Mouse (Mus musculus) thymus, postnatal 0 days (tissue): ENCODE results near the gene 3110021N24Rik. TPM values are rescaled to one million over a fixed set of nuclear protein-coding genes. Genes with fewer than 3 reads are reported as not detected.

Experiments used
- DNase-seq: peaks from one replicate; pipeline ENCODE4 v3.0.0-alpha.2; 2015; ENCODE audit warnings: low spot score
- polyA plus RNA-seq: library from polyadenylated mRNA; unstranded; fragments of >200 nt; fragmentation: Nextera tagmentation; extraction: Ambion mirVana; gene quantifications from 2 replicates; pipeline ENCODE4 v1.2.1, GENCODE M21; 2015

3110021N24Rik gene
- polyA plus RNA-seq, 1 experiment from 2014 or later, result 0.59 TPM

- no peak for DNase-seq
These were observed 74.5 kb downstream of the 3110021N24Rik start for GRCm38 (mm10) chr4:108793941-108794340.

GRCm38 (mm10) chr4:108796701-108797100 is 77.3 kb downstream of the 3110021N24Rik start:
- no peak for DNase-seq

GRCm38 (mm10) chr4:108798083-108798830 is 78.8 kb downstream of the 3110021N24Rik start:
- peak; percentile 27 for DNase-seq

GRCm38 (mm10) chr4:108803535-108803934 is 84.1 kb downstream of the 3110021N24Rik start:
- no peak for DNase-seq

GRCm38 (mm10) chr4:108811142-108811541 is 91.7 kb downstream of the 3110021N24Rik start:
- no peak for DNase-seq

GRCm38 (mm10) chr4:108811550-108811949 is 92.1 kb downstream of the 3110021N24Rik start:
- no peak for DNase-seq

- no peak for DNase-seq
These were observed 106.2 kb downstream of the 3110021N24Rik start for GRCm38 (mm10) chr4:108825677-108826076.

GRCm38 (mm10) chr4:108826096-108826495 is 106.6 kb downstream of the 3110021N24Rik start:
- no peak for DNase-seq

GRCm38 (mm10) chr4:108826643-108827042 is 107.2 kb downstream of the 3110021N24Rik start:
- no peak for DNase-seq

- no peak for DNase-seq
These were observed 111.2 kb downstream of the 3110021N24Rik start for GRCm38 (mm10) chr4:108830698-108831097.

Other genes starting within 250 kb of the 3110021N24Rik start
- gene Prpf38a, start 140.3 kb upstream of the 3110021N24Rik start, polyA plus RNA-seq, result 96.5 and 102 TPM in 2 replicates
- gene Orc1, start 140.2 kb upstream of the 3110021N24Rik start, polyA plus RNA-seq, result 13.8 and 15.3 TPM in 2 replicates
- 38.5 and 42.5 TPM in 2 replicates for gene Cc2d1b, start 99.7 kb upstream of the 3110021N24Rik start, polyA plus RNA-seq
- gene Zfyve9, start 61.1 kb downstream of the 3110021N24Rik start, polyA plus RNA-seq, result 0.94 and 1.2 TPM in 2 replicates
- 184 and 187 TPM in 2 replicates for gene Btf3l4, start 114.0 kb downstream of the 3110021N24Rik start, polyA plus RNA-seq
- 50.5 and 53.4 TPM in 2 replicates for gene Txndc12, start 115.0 kb downstream of the 3110021N24Rik start, polyA plus RNA-seq
- gene Kti12, start 128.1 kb downstream of the 3110021N24Rik start, polyA plus RNA-seq, result 81.5 and 83.2 TPM in 2 replicates
- gene A730015C16Rik, start 129.0 kb downstream of the 3110021N24Rik start, polyA plus RNA-seq, result 0.94 and 2.5 TPM in 2 replicates
- 2.6 and 4.0 TPM in 2 replicates for gene Rab3b, start 159.4 kb downstream of the 3110021N24Rik start, polyA plus RNA-seq